Mouse (Mus musculus): ENCODE data around the gene Klf5. TPM values are rescaled to one million over a fixed set of nuclear protein-coding genes. Genes with fewer than 3 reads are reported as not detected.

Klf5 gene
- 0.59 and 0.68 TPM in 2 replicates for polyA plus RNA-seq (2012; rRNA removed)

DNA sequence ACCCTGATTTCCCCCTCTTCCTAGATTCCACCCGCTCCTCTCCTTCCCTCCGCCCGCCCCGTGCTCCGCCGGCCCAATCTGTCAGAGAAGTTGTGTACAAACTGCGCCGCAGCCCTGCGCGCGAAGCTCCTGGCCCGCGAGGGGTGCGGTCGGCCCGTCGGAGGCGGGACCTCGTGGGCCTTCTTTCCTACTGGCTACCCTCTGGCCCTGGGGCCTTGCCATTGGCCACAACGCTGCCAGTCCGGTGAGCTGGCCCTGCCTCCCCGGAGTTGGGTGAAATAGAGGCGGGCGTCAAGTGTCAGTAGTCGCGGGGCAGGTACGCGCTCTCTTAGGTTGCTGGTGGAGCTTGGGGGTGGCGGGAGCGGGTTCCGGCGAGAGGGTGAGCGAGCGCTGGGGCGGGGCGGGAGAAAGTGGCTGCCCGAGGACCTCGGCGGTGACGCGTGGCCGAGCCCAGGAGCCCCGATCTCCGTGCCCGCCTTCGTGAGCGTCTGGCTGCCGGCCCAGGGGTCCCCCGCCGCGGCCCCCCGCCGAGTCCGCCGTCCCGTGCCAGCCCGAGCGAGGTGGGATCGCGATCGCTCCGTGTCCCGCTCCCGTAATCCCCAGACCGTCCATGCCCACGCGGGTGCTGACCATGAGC lies at the start of gene Klf5:
Klf5 (plus strand) TSS at position 307 of the 637 bp plus-strand sequence.

Other genes with a start within 250 kb of the Klf5 start
- gene Pibf1, start 199.3 kb upstream of the Klf5 start, polyA plus RNA-seq (2012; rRNA removed): 3.1 and 3.3 TPM in 2 replicates
- gene Dis3, start 198.9 kb upstream of the Klf5 start, polyA plus RNA-seq (2012; rRNA removed): 10.1 and 11.5 TPM in 2 replicates